Mouse (Mus musculus): ENCODE data around the gene 9430015G10Rik. TPM values are rescaled to one million over a fixed set of nuclear protein-coding genes. Genes with fewer than 3 reads are reported as not detected.

9430015G10Rik gene
- polyA plus RNA-seq, 1 experiment from 2014 or later, result 55.7 TPM

GRCm38 (mm10) chr4:156070276-156070675, 39.5 kb upstream of the 9430015G10Rik start:
- H3K36me3 ChIP-seq (ENCODE audit: insufficient read depth), result no peaks in the 10 kb centered on the region
- DNase-seq, result no peak
- H3K27ac ChIP-seq (ENCODE audit: low read depth), result no peak overlapping the region
- no peak overlapping the region for H3K9ac ChIP-seq
- ATAC-seq (ENCODE audit: insufficient read depth), result no peak
- H3K4me1 ChIP-seq (ENCODE audit: insufficient read depth), result no peaks in the 10 kb centered on the region
- H3K4me3 ChIP-seq (ENCODE audit: low read depth, low read length), result no peak overlapping the region
- H3K4me2 ChIP-seq, result no peak overlapping the region
- 64% methylated on average over 6 of the region's 6 CpGs for WGBS
- no peaks in the 10 kb centered on the region for H3K9me3 ChIP-seq (ENCODE audit: low read depth, low read length)
- no peak for TF ChIP-seq CTCF (IDR thresholded peaks at IDR 0.05; ENCODE audit: low read depth)
- no peaks in the 10 kb centered on the region for H3K27me3 ChIP-seq (ENCODE audit: insufficient read depth, low read length)

- Histone ChIP-seq H3K9ac (no peak overlapping the region), H3K27ac (ENCODE audit: low read depth) (no peak overlapping the region), H3K4me1 (ENCODE audit: insufficient read depth) (no peaks in the 10 kb centered on the region), H3K4me2 (no peak overlapping the region), H3K36me3 (ENCODE audit: insufficient read depth) (no peaks in the 10 kb centered on the region), H3K9me3 (ENCODE audit: low read depth, low read length) (no peaks in the 10 kb centered on the region), H3K4me3 (ENCODE audit: low read depth, low read length) (no peak overlapping the region), H3K27me3 (ENCODE audit: insufficient read depth, low read length) (no peaks in the 10 kb centered on the region)
- ATAC-seq (ENCODE audit: insufficient read depth) (no peak), DNase-seq (peak; percentile 26)
- no peak for TF ChIP-seq CTCF (IDR thresholded peaks at IDR 0.05; ENCODE audit: low read depth)
- 70% methylated on average over 2 of the region's 2 CpGs for WGBS
These were observed 39.1 kb upstream of the 9430015G10Rik start for GRCm38 (mm10) chr4:156070716-156071115.

GRCm38 (mm10) chr4:156076911-156077382, 32.8 kb upstream of the 9430015G10Rik start:
- peak; percentile 18; the same call in 1 of the 2 replicates for TF ChIP-seq CTCF (IDR thresholded peaks at IDR 0.05; ENCODE audit: low read depth)
- WGBS, result 8% methylated on average over 8 of the region's 8 CpGs
- DNase-seq (peak; percentile 42), ATAC-seq (ENCODE audit: insufficient read depth) (peak; percentile 32)
- Histone ChIP-seq H3K27me3 (ENCODE audit: insufficient read depth, low read length) (peaks cover 9% of the 10 kb centered on the region; the same call in 1 of the 2 replicates), H3K4me1 (ENCODE audit: insufficient read depth) (peaks cover 6% of the 10 kb centered on the region; the same call in 1 of the 2 replicates), H3K4me3 (ENCODE audit: low read depth, low read length) (peak overlapping the region; percentile 41), H3K4me2 (peak overlapping the region; percentile 78), H3K27ac (ENCODE audit: low read depth) (peak overlapping the region; percentile 72; the same call in 1 of the 2 replicates), H3K9me3 (ENCODE audit: low read depth, low read length) (no peaks in the 10 kb centered on the region), H3K36me3 (ENCODE audit: insufficient read depth) (no peaks in the 10 kb centered on the region), H3K9ac (peak overlapping the region; percentile 32; the same call in 1 of the 2 replicates)

GRCm38 (mm10) chr4:156077499-156078301, 32.1 kb upstream of the 9430015G10Rik start:
- H3K9ac ChIP-seq, result peak overlapping the region; percentile 32
- H3K4me1 ChIP-seq (ENCODE audit: insufficient read depth), result peaks cover 10% of the 10 kb centered on the region; the same call in 1 of the 2 replicates
- no peaks in the 10 kb centered on the region for H3K9me3 ChIP-seq (ENCODE audit: low read depth, low read length)
- H3K27ac ChIP-seq (ENCODE audit: low read depth), result peak overlapping the region; percentile 72; the same call in 1 of the 2 replicates
- H3K4me3 ChIP-seq (ENCODE audit: low read depth, low read length), result peak overlapping the region; percentile 41
- no peaks in the 10 kb centered on the region for H3K36me3 ChIP-seq (ENCODE audit: insufficient read depth)
- 1% methylated on average over 58 of the region's 58 CpGs for WGBS
- no peak; the same call in 1 of the 2 replicates for TF ChIP-seq CTCF (IDR thresholded peaks at IDR 0.05; ENCODE audit: low read depth)
- ATAC-seq (ENCODE audit: insufficient read depth) (peak; percentile 78), DNase-seq (peak; percentile 79)
- H3K27me3 ChIP-seq (ENCODE audit: insufficient read depth, low read length), result peaks cover 9% of the 10 kb centered on the region; the same call in 1 of the 2 replicates
- peak overlapping the region; percentile 78 for H3K4me2 ChIP-seq

GRCm38 (mm10) chr4:156082621-156083234, 27.1 kb upstream of the 9430015G10Rik start:
- no peak for DNase-seq
- H3K4me3 ChIP-seq (ENCODE audit: low read depth, low read length), result no peak overlapping the region
- 33% methylated on average over 4 of the region's 4 CpGs for WGBS
- no peaks in the 10 kb centered on the region for H3K36me3 ChIP-seq (ENCODE audit: insufficient read depth)
- peaks cover 4% of the 10 kb centered on the region; the same call in 1 of the 2 replicates for H3K27me3 ChIP-seq (ENCODE audit: insufficient read depth, low read length)
- peak overlapping the region; percentile 36 for H3K4me2 ChIP-seq
- H3K9me3 ChIP-seq (ENCODE audit: low read depth, low read length), result no peaks in the 10 kb centered on the region
- no peak overlapping the region for H3K9ac ChIP-seq
- peak overlapping the region; percentile 89; the same call in 1 of the 2 replicates for H3K27ac ChIP-seq (ENCODE audit: low read depth)
- no peak for ATAC-seq (ENCODE audit: insufficient read depth)
- peaks cover 4% of the 10 kb centered on the region; the same call in 1 of the 2 replicates for H3K4me1 ChIP-seq (ENCODE audit: insufficient read depth)
- no peak for TF ChIP-seq CTCF (IDR thresholded peaks at IDR 0.05; ENCODE audit: low read depth)

- no peak overlapping the region for H3K9ac ChIP-seq
- peak overlapping the region; percentile 89 for H3K27ac ChIP-seq (ENCODE audit: low read depth)
- H3K36me3 ChIP-seq (ENCODE audit: insufficient read depth), result no peaks in the 10 kb centered on the region
- H3K4me2 ChIP-seq, result peak overlapping the region; percentile 36
- H3K4me3 ChIP-seq (ENCODE audit: low read depth, low read length), result no peak overlapping the region
- no peak for TF ChIP-seq CTCF (IDR thresholded peaks at IDR 0.05; ENCODE audit: low read depth)
- DNase-seq (peak; percentile 81), ATAC-seq (ENCODE audit: insufficient read depth) (no peak)
- H3K4me1 ChIP-seq (ENCODE audit: insufficient read depth), result peaks cover 4% of the 10 kb centered on the region; the same call in 1 of the 2 replicates
- WGBS, result 54% methylated on average over 5 of the region's 5 CpGs
- H3K27me3 ChIP-seq (ENCODE audit: insufficient read depth, low read length), result no peaks in the 10 kb centered on the region
- no peaks in the 10 kb centered on the region for H3K9me3 ChIP-seq (ENCODE audit: low read depth, low read length)
These were observed 26.4 kb upstream of the 9430015G10Rik start for GRCm38 (mm10) chr4:156083348-156083747.
